Mouse (Mus musculus): Measurements from ENCODE around the gene Gse1. TPM values are rescaled to one million over a fixed set of nuclear protein-coding genes. Genes with fewer than 3 reads are reported as not detected.

The Gse1 gene
- total RNA-seq, 2 experiments from 2014 or later = 146 to 158 TPM

DNA sequence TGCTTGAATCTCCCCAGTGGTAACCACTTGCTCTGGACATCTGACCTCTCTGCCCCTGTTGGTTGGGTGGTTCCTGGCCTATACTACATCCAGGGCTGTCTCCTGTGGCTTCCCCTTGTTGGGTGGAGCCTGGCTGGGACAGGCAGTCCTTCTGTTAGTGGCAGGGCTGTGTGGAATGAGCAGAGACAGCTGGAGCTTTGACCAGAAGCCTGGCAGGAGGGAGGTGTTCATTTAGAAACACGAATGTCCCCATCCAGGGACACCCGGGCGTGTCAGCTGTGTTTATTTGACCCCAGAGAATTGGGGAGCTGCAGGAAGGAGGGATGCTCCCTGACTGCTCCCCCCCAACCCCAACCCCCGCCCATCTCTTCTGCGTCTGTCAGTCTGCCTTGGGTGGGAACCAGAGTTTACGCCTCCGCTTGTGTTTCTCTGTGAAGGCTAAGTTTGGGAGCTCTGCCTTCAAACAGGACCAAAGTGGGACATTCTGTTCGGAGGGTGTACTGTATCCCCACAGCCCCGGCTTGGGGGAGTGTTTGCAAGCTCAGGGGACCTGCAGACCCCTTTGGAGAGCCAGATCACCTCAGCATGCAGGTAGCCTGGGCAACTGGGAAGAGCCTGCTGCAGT is 23.3 kb downstream of the Gse1 start:
- no peak for DNase-seq (ENCODE audit: low spot score in 2 of 2)
- no peak for TF ChIP-seq CTCF (conservative IDR thresholded peaks at IDR 0.05)
- H3K27ac ChIP-seq = peak overlapping the region; percentile 86
- H3K4me3 ChIP-seq = no peak overlapping the region

DNA sequence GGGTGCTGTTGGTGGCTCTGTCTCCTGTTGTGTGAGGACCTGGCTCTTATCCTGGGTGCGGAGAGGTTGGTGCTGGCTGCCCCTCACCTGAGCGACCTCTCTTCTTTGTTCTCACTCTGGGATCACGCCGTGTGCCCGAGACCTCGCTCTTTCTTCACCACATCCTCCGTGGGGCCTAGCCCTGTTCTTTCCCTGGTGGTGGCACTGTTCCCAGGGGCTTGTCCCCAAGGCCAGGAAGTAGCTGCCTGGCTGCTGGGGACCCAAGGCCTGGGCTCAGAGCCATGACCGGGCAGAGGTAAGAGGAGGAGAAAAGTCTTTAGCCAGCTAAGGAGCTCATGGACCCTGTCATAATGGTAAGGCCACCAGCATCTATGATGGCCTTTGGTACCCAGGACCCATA is 25.4 kb downstream of the Gse1 start:
- H3K27ac ChIP-seq = no peak overlapping the region
- no peak for DNase-seq (ENCODE audit: low spot score in 2 of 2)
- TF ChIP-seq CTCF (conservative IDR thresholded peaks at IDR 0.05) = no peak

DNA sequence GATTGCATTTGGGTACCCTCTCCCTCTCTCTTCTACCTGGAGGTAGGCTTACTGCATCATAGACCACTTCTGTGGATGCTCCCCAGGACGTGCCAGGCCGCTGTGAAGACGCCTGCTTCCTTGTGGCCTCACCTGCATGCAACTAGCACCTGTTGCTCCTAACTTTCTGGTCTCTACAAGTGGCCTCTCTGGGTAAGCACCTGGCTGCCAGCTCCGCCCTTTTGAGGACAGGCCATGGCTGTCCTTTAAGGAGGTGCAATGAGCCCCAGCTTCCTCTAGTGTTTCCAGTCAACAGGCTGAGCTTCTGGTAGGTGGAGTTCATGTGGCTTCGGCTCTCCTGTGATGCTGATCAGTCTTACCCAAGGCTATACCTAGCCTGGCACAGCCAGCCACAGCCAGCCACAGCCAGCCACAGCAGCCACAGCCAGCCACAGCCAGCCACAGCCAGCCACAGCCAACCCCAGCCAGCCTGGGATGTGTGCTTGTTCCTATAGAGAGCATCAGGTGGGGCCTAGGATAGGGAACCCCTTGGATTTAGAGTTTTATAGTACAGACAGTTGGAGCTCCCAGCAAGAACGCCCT is 27.2 kb downstream of the Gse1 start:
- TF ChIP-seq CTCF (conservative IDR thresholded peaks at IDR 0.05) = no peak
- H3K27ac ChIP-seq = no peak overlapping the region
- no peak overlapping the region for H3K4me3 ChIP-seq
- no peak for DNase-seq (ENCODE audit: low spot score in 2 of 2)

More for the DNA sequence above, 25.4 kb downstream of the Gse1 start:
- H3K4me3 ChIP-seq = no peak overlapping the region

DNA sequence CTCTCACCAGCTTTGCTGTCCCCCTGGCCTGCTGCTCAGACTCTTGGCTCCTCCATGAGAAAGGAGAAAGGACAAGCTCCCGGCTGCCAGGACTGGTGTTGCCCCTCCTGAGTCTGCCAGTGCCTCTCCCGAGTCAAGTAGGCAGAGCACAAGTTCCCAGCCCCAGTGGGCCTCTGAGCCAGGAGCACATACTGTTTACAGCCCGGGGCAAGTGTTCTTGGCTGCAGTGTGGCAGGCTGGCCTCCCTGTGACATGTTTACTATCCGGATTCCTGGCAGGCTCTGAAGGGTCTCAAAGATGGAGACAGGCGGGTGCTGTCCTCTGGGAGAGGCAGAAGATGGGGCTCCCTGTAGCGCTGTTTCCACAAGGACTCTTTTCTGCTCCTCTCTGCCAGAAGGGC is 28.7 kb downstream of the Gse1 start:
- Histone ChIP-seq H3K27ac (no peak overlapping the region), H3K4me3 (no peak overlapping the region)
- no peak for TF ChIP-seq CTCF (conservative IDR thresholded peaks at IDR 0.05)
- DNase-seq (ENCODE audit: low spot score in 2 of 2) = no peak

DNA sequence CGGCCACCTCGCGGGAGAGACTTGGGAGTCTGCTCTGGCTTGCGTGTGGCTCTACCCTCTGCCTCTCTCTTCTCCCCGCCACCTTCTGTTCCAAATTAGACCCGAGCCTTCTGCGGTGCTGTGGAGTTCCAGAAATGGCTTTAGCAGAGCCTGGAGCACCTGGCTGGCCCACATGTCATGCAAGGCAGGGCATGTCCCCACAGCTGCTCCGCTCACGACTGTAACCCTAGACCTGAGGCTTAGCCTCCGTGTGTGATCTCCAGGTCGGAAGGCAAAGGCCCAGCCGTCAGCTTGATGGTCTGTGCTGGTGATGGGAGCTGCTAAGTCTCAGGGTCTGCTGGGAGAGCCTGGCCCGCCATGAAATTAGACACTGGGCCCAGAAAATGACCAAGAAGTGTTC is 30.9 kb downstream of the Gse1 start:
- TF ChIP-seq CTCF (conservative IDR thresholded peaks at IDR 0.05) = no peak
- DNase-seq (ENCODE audit: low spot score in 2 of 2) = no peak
- Histone ChIP-seq H3K4me3 (no peak overlapping the region), H3K27ac (no peak overlapping the region)

DNA sequence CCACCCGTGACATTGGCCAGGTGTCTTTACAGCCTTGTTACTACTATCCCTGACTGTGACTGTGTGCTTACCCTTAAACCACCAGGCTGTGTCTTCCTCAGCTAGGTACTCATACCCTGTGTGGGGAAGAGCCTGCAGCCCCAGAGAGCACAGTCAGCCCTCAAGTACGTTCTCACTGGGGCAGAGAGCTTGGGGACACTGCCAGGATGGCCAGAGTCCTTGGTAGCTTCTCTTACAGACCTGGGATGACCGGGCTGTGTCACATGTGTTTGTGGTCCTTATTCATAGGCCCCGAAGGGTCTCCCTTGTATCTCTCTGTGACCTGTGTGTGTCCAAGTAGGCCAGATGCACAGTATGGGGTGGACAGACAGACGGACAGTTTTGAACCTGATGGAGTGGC is 32.4 kb downstream of the Gse1 start:
- TF ChIP-seq CTCF (conservative IDR thresholded peaks at IDR 0.05) = no peak
- no peak for DNase-seq (ENCODE audit: low spot score in 2 of 2)
- H3K4me3 ChIP-seq = no peak overlapping the region
- H3K27ac ChIP-seq = no peak overlapping the region

DNA sequence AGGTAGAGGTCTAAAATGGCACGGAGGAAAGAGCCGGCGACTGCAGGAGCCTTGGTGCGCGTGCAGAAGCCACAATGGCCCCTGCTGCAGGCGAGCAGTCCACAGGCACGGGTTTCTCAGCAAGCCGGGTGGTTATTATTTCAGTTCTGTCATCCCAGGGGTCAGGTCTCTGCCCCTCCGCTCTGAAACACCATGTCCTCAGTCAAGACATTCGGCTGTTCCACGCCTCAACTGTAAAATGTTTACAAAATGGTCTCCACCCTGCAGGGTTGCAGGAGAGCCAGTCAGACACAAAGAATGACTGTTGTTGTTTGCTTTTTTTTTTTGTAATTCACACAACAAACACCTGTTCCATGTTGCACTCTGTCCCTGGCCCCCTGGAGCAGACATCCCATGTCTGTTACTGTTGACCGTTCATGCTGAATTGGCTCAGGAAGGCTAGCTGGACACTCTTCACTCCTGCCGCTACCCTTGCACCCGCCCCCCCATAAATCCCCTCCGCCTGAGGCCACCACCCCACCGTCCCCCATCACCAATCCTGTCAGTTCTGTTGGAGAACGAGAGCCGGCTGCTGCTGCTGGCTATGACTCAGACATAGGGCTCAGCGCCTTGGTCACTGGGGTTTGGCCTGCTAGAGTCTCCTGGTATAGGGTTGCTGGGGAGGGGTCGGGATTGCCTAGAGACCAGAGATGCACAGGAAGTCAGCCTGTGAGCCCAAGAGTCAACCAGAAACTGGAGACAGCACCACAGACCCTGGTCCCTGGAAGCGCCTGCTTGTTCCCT is 33.3 kb downstream of the Gse1 start:
- DNase-seq (ENCODE audit: low spot score in 2 of 2) = no peak
- Histone ChIP-seq H3K4me3 (no peak overlapping the region), H3K27ac (no peak overlapping the region)
- no peak for TF ChIP-seq CTCF (conservative IDR thresholded peaks at IDR 0.05)

DNA sequence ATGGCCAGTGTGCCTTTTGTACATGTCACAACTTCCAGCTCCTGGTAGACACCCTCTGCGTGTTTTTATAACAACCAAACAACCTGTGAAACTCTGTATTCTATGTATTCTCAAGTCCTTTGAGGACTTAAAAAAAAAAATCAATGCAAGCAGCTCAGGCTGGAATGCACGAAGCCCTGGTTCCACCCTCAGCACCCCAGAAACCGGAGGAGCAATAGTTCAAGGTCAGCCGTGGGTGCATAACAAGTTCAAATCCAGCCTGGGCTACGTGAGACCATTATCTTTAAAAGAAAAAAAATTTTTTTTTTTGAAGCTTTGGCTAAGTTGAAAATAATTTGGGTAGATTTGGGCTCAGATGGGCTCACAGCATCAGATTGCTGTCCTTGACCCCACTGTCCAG is 35.6 kb downstream of the Gse1 start:
- no peak overlapping the region for H3K27ac ChIP-seq
- no peak for DNase-seq (ENCODE audit: low spot score in 2 of 2)
- TF ChIP-seq CTCF (conservative IDR thresholded peaks at IDR 0.05) = no peak

DNA sequence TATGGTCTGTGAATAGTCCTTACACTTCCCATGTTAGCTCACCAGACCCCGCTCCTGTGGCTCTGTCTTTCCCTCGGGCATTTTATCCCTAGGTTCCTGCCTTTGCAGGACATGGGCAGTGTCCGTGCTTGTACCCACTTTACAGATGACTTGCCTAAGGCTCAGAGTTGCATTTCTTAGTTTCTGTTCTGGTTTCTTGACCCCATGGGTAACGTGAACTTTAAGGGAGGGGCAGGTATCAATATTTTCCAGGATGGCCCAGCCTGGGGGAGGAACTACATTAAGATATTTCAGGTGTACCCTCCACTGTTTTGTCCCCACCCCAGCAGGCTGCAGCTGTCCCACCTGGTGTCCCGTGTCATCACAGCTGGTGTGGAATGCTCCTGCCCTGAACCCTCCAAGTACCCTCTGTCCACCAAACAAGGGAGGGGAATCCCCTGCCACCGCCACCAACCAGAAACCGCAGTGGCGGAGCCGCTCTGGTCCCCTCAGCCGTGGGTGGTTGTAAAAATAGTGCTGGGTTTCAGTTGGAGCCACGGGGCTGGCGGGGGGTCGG is 36.2 kb downstream of the Gse1 start:
- DNase-seq (ENCODE audit: low spot score in 2 of 2) = no peak
- peak overlapping the region; percentile 55; the same call in 1 of the 2 replicates for H3K27ac ChIP-seq
- peak overlapping the region; percentile 34; the same call in 1 of the 2 replicates for H3K4me3 ChIP-seq
- TF ChIP-seq CTCF (conservative IDR thresholded peaks at IDR 0.05) = no peak

More for the DNA sequence above, 35.6 kb downstream of the Gse1 start:
- H3K4me3 ChIP-seq = no peak overlapping the region

DNA sequence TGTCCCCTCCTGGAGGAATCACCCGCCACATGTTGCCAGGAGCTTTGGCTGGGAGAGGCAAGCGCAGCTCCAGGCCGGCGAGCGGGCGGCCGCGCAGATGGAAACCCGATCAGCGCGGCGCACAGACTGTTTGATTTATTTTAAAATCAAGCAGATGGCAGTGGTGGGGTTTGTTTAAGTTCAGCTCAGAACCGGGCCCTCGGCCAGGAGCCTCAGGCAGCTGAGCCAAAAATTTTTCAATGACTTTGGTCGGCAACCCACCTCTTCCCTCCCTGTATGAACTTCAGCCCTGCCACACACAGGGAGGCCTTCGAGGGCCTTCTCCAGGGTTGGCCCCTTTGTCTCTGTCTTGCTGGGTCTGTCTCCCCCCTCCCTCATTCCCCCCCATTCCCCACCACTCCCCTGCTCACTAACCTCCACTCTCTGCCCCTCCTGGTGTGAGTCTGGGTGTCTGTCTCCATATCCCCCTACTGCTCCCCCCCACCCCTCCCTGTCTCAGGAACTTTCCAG is 36.7 kb downstream of the Gse1 start:
- peak; percentile 84 for DNase-seq (ENCODE audit: low spot score in 2 of 2)
- H3K27ac ChIP-seq = peak overlapping the region; percentile 55; the same call in 1 of the 2 replicates
- H3K4me3 ChIP-seq = peak overlapping the region; percentile 34; the same call in 1 of the 2 replicates
- TF ChIP-seq CTCF (conservative IDR thresholded peaks at IDR 0.05) = no peak

DNA sequence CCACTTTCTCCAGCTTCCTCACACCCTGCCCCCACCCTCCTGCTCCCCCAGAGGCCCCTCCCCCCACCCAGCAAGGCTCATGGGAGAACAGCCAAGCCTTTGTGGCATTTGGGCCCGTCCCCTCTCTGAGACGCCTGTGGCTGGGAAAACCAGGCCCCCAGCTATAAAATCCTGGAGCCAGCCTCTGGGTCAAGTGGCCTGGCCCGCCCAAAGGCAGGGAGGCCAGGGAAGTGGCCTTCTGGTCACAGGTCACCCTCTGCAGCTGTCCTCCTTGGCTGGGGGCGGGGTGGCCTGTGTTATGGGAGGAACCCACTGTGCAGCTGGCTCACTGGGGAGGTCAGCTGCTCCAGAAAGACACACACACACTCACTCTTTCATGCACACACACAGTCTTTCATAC is 37.2 kb downstream of the Gse1 start:
- Histone ChIP-seq H3K4me3 (no peak overlapping the region), H3K27ac (no peak overlapping the region)
- peak in 1 of 2 experiments; percentile 37 for DNase-seq (ENCODE audit: low spot score in 2 of 2)
- no peak for TF ChIP-seq CTCF (conservative IDR thresholded peaks at IDR 0.05)

DNA sequence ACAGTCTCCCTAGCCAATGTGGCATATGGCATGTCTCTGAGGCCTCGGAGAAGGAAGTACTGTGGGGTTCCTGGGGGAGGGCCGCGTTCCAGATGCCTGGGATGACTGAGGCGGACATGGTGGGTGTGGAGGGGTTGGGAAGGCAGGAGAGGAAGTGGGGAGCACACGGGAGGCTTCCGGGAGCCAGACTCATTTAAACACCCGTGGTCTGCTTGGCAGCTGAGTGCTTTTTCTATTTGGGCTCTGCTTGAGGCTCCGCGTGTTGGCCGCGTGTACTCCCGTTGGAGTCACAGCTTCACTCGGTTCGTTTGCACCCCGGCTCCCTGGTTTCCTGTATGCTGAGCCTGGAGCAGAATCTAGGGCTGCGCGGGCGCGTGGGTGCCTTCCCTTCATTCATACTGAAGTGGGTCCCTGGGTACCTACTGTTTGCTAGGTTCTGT is 40.3 kb downstream of the Gse1 start:
- no peak for TF ChIP-seq CTCF (conservative IDR thresholded peaks at IDR 0.05)
- Histone ChIP-seq H3K27ac (no peak overlapping the region), H3K4me3 (no peak overlapping the region)
- no peak for DNase-seq (ENCODE audit: low spot score in 2 of 2)

DNA sequence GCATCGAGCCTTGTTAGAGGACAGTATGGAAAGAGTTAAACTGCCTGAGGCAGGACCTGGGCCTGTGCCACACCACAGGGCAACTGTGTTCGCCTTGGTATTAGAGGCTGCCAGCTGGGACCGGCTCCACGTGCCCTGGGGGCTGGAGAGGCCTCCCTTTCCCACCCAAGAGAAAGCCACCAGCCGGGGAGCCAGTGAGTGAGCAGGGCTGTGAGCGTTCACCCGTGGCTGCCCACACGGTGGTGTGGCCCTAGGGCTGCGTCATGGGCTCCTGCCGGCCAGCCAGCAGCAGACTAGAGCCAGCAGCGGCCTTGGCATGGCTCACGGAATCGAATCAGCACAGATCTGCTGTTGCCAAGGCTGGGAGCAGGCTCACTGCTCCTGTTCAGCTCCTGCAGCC is 42.2 kb downstream of the Gse1 start:
- peak; percentile 25; the same call in 1 of the 2 replicates for TF ChIP-seq CTCF (conservative IDR thresholded peaks at IDR 0.05)
- DNase-seq (ENCODE audit: low spot score in 2 of 2) = peak; percentile 54 to 63
- Histone ChIP-seq H3K27ac (peak overlapping the region; percentile 62), H3K4me3 (no peak overlapping the region)
